Mouse (Mus musculus) neural tube, embryonic 15.5 days (tissue): ENCODE measurements around the gene Dst. TPM values are rescaled to one million over a fixed set of nuclear protein-coding genes. Genes with fewer than 3 reads are reported as not detected.
A peak's percentile ranks its signal among the peaks of the same experiment; 100 is the strongest.

Experiments
- ATAC-seq: fragments of 200-750 bp; cut with Nextera tagmentation; 2 replicates; pipeline ENCODE4 v1.8.0; 2017; ENCODE audit warnings: mild to moderate bottlenecking, moderate TSS enrichment, moderate library complexity; ENCODE audit not compliant: low FRiP score
- H3K27ac ChIP-seq: fragments of 300-500 bp; sonication (generic); replicated peaks from 2 replicates; pipeline ENCODE4 v1.5.1; 2015; ENCODE audit warnings: mild to moderate bottlenecking, inconsistent platforms
- H3K27me3 ChIP-seq: fragments of 300-500 bp; sonication (generic); replicated peaks from 2 replicates; pipeline ENCODE4 v1.6.1; 2015; ENCODE audit warnings: inconsistent platforms
- H3K36me3 ChIP-seq: fragments of 300-500 bp; sonication (generic); 2 replicates; pipeline ENCODE4 v1.6.1; 2015; ENCODE audit warnings: inconsistent platforms
- H3K4me1 ChIP-seq: fragments of 300-500 bp; sonication (generic); 2 replicates; pipeline ENCODE4 v1.6.1; 2015; ENCODE audit warnings: inconsistent platforms
- H3K4me2 ChIP-seq: fragments of 300-500 bp; sonication (generic); 2 replicates; pipeline ENCODE4 v1.6.1; 2015; ENCODE audit warnings: inconsistent platforms, mild to moderate bottlenecking, moderate library complexity
- H3K4me3 ChIP-seq: fragments of 300-500 bp; sonication (generic); replicated peaks from 2 replicates; pipeline ENCODE4 v1.5.1; 2015; ENCODE audit warnings: mild to moderate bottlenecking, inconsistent platforms
- H3K9ac ChIP-seq: fragments of 300-500 bp; sonication (generic); replicated peaks from 2 replicates; pipeline ENCODE4 v1.6.1; 2015; ENCODE audit warnings: mild to moderate bottlenecking, inconsistent platforms
- H3K9me3 ChIP-seq: fragments of 300-500 bp; sonication (generic); replicated peaks from 2 replicates; pipeline ENCODE4 v1.6.1; 2016; ENCODE audit warnings: inconsistent platforms
- WGBS: fragments of 180-500 bp; shearing (Covaris S2); methylation state at CpG from one replicate; pipeline ENCODE4 v1.1.7; 2015; ENCODE audit warnings: mixed read lengths; 5-methylcytosine and 5-hydroxymethylcytosine counted together
- polyA plus RNA-seq: library from polyadenylated mRNA; unstranded; fragments of >200 nt; fragmentation: Nextera tagmentation; extraction: Ambion mirVana; gene quantifications from 2 replicates; pipeline ENCODE4 v1.2.1, GENCODE M21; 2015

Gene Dst
- polyA plus RNA-seq, 1 experiment from 2014 or later = 38.0 TPM

DNA sequence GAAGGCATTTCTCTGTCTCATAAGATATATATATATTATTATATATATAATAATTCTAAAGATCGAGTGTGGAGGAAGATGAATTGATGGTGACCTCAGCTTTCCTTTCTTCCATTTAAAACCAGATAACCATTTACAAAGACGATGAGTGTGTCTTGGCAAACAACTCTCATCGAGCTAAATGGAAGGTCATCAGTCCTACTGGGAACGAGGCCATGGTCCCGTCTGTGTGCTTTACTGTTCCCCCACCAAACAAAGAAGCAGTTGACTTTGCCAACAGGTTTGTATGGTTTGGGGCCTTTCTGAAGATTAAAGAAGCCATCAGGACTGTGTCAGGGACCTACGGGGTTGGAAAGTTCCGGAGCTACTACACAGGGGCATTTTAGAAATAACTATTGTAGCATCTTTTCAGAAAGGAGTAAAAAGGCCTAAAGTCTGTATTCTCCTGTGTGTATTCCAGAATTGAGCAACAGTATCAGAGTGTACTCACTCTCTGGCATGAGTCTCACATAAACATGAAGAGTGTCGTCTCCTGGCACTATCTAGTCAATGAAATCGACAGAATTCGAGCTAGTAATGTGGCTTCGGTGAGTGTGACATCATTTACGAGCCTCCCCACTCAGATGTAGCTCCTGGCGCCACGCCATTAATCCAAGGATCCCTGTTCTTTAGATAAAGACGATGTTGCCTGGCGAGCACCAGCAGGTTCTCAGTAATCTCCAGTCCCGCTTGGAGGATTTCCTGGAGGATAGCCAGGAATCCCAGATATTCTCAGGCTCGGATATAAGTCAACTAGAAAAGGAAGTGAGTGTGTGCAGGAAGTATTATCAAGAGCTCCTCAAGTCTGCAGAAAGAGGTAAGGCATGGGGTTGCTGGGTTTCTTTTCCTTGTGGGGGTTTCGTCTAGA is 259.4 kb downstream of the Dst start:
- Histone ChIP-seq H3K9ac (no peak overlapping the region), H3K27me3 (no peaks in the 10 kb centered on the region), H3K4me1 (0 out of 2 replicates have a peak, but pooled peaks cover 3% of the 10 kb centered on the region), H3K36me3 (peaks cover 67% of the 10 kb centered on the region), H3K9me3 (no peaks in the 10 kb centered on the region), H3K4me2 (no peak overlapping the region), H3K4me3 (no peak overlapping the region), H3K27ac (peak overlapping the region; percentile 58)
- WGBS = 50% methylated on average over 19 of the region's 19 CpGs
- ATAC-seq = peak; percentile 62

DNA sequence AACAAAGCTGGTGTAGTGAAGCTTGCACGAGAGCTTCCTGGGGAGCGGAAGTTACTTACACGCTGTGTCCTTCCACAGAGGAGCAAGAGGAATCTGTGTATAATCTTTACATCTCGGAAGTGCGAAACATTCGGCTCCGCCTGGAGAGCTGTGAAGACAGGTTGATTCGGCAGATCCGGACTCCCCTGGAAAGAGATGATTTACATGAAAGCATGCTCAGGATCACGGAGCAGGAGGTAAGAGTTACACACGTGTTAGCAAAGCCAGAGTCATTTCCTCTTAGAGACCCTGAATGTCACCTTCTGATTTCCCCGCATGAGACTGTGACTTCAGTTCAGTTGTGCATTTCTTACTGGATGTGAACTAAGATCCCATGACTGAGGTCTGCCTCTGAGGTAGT is 261.1 kb downstream of the Dst start:
- WGBS = 89% methylated on average over 12 of the region's 12 CpGs
- ATAC-seq = no peak
- Histone ChIP-seq H3K9ac (no peak overlapping the region), H3K36me3 (peaks cover 79% of the 10 kb centered on the region), H3K27me3 (no peaks in the 10 kb centered on the region), H3K4me1 (0 out of 2 replicates have a peak, but pooled peaks cover 3% of the 10 kb centered on the region), H3K27ac (no peak overlapping the region), H3K4me2 (no peak overlapping the region), H3K9me3 (no peaks in the 10 kb centered on the region), H3K4me3 (no peak overlapping the region)

GRCm38 (mm10) chr1:34174517-34174916 is 266.5 kb downstream of the Dst start:
- ATAC-seq = no peak
- no peak overlapping the region for H3K4me3 ChIP-seq
- no peaks in the 10 kb centered on the region for H3K4me1 ChIP-seq
- 94% methylated on average over 15 of the region's 15 CpGs for WGBS
- no peaks in the 10 kb centered on the region for H3K9me3 ChIP-seq
- H3K4me2 ChIP-seq = no peak overlapping the region
- H3K36me3 ChIP-seq = peaks cover 91% of the 10 kb centered on the region
- no peak overlapping the region for H3K9ac ChIP-seq
- H3K27me3 ChIP-seq = no peaks in the 10 kb centered on the region
- H3K27ac ChIP-seq = no peak overlapping the region

GRCm38 (mm10) chr1:34174961-34175360 is 266.9 kb downstream of the Dst start:
- no peak for ATAC-seq
- WGBS = 85% methylated on average over 8 of the region's 8 CpGs

DNA sequence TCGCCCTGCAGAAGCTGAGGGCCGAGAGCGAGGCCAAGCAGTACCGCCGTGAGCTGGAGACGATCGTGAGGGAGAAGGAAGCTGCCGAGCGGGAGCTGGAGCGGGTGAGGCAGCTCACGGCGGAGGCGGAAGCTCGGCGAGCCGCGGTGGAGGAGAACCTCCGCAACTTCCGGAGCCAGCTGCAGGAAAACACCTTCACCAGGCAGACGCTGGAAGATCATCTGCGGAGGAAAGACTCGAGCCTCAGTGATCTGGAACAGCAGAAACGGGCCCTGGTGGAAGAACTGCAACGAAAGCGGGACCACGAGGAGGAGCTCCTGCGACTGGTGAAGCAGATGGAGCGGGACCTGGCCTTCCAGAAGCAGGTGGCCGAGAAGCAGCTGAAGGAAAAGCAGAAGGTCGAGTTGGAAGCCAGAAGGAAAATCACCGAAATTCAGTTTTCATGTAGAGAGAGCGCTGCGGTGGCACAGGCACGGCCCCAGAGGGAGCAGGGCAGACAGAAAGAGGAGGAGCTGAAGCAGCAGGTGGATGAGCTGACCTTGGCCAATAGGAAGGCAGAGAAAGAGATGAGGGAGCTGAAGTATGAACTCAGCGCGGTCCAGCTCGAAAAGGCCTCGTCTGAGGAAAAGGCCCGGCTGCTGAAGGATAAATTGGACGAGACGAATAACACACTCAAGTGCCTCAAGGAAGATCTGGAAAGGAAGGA is 270.1 kb downstream of the Dst start:
- Histone ChIP-seq H3K9ac (no peak overlapping the region), H3K27me3 (no peaks in the 10 kb centered on the region), H3K4me2 (no peak overlapping the region), H3K27ac (no peak overlapping the region), H3K4me1 (peaks cover 10% of the 10 kb centered on the region; the same call in 1 of the 2 replicates), H3K36me3 (peaks cover 75% of the 10 kb centered on the region), H3K4me3 (no peak overlapping the region), H3K9me3 (no peaks in the 10 kb centered on the region)
- ATAC-seq = no peak
- WGBS = 94% methylated on average over 41 of the region's 41 CpGs

More at GRCm38 (mm10) chr1:34174961-34175360, 266.9 kb downstream of the Dst start:
- no peaks in the 10 kb centered on the region for H3K4me1 ChIP-seq
- no peaks in the 10 kb centered on the region for H3K27me3 ChIP-seq
- H3K4me3 ChIP-seq = no peak overlapping the region
- no peak overlapping the region for H3K9ac ChIP-seq
- H3K9me3 ChIP-seq = no peaks in the 10 kb centered on the region
- H3K36me3 ChIP-seq = peaks cover 91% of the 10 kb centered on the region
- no peak overlapping the region for H3K27ac ChIP-seq
- H3K4me2 ChIP-seq = no peak overlapping the region

DNA sequence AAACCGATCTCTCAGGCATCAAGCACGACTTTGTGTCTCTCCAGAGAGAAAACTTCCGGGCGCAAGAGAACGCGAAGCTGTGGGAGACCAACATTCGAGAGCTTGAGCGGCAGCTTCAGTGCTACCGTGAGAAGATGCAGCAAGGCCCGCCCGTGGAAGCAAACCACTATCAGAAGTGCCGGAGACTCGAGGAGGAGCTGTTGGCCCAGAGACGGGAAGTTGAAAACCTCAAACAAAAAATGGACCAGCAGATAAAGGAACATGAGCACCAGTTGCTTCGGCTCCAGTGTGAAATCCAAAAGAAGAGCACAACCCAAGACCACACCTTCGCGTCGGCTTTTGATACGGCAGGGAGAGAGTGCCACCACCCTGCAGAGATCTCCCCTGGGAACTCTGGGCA is 271.7 kb downstream of the Dst start:
- Histone ChIP-seq H3K4me2 (no peak overlapping the region), H3K27ac (no peak overlapping the region), H3K9me3 (no peaks in the 10 kb centered on the region), H3K36me3 (peaks cover 61% of the 10 kb centered on the region), H3K27me3 (no peaks in the 10 kb centered on the region), H3K4me1 (peaks cover 14% of the 10 kb centered on the region; the same call in 1 of the 2 replicates), H3K4me3 (no peak overlapping the region), H3K9ac (no peak overlapping the region)
- 91% methylated on average over 19 of the region's 19 CpGs for WGBS
- no peak for ATAC-seq

DNA sequence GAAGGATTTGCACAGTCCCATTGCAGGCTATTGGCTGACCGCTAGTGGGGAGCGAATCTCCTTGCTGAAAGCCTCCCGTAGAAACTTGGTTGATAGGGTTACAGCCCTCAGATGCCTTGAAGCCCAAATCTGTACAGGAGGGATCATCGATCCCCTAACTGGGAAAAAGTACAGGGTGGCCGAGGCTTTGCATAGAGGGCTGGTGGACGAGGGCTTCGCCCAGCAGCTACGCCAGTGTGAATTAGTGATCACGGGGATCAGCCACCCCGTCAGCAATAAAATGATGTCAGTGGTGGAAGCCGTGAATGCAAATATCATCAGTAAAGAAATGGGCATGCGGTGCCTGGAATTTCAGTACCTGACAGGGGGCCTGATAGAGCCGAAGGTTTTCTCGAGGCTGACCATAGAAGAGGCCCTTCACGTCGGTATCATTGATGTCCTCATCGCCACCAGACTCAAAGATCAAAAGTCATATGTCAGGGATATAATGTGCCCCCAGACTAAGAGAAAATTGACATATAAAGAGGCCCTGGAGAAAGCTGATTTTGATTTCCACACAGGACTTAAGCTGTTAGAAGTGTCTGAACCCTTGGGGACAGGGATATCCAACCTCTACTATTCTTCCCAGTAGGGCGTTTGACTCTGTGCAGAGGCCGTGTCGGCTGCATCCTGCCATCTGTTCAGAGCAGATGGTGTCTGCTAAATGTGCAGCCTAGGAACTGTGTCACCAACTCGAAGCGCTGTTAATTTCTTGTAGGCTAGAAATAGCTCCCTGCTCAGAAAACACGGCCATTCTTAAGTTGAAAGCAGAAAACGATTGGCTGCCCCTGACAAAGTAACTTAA is 274.6 kb downstream of the Dst start:
- no peaks in the 10 kb centered on the region for H3K27me3 ChIP-seq
- no peak overlapping the region for H3K9ac ChIP-seq
- peak; percentile 82 for ATAC-seq
- no peak overlapping the region for H3K4me2 ChIP-seq
- H3K4me3 ChIP-seq = no peak overlapping the region
- peaks cover 14% of the 10 kb centered on the region; the same call in 1 of the 2 replicates for H3K4me1 ChIP-seq
- 0 out of 2 replicates have a peak overlapping the region, but pooled peaks have one; percentile 18 for H3K27ac ChIP-seq
- WGBS = 42% methylated on average over 24 of the region's 24 CpGs
- peaks cover 48% of the 10 kb centered on the region for H3K36me3 ChIP-seq
- H3K9me3 ChIP-seq = no peaks in the 10 kb centered on the region

DNA sequence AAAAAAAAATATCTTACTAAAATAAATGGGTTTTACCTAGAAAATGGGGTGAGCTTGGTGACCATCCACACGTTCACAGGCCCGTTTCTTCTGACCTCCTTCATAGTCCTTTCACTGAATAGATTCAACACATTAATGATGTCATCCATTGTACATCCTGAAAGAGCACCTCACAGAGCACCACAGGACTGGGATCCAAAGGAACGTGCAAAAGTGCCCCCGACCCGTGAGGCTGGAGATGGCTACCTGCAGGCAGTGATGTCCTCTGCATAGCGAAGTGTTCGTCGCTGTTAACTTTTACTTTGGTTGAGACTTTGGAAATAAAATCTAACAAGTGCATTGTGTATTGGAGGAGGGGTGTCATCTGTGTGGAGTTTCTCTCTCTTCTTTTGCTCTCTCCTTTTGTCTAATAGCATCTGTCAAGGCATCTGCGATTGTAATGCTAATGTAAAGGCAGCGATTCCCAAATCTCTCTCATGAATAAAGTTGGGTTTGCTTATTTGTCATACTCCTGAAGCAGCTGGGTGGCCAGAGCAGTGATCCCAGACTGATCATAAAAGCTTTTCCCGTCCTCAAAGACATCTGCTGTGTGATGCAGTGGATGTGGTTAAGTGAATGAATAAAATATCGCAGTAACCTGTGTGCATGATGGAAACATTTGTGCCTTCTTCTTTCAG is 275.4 kb downstream of the Dst start:
- Histone ChIP-seq H3K9ac (no peak overlapping the region), H3K9me3 (no peaks in the 10 kb centered on the region), H3K27me3 (no peaks in the 10 kb centered on the region), H3K27ac (0 out of 2 replicates have a peak overlapping the region, but pooled peaks have one; percentile 18), H3K4me3 (no peak overlapping the region), H3K4me2 (no peak overlapping the region), H3K4me1 (peaks cover 14% of the 10 kb centered on the region; the same call in 1 of the 2 replicates), H3K36me3 (peaks cover 41% of the 10 kb centered on the region)
- 0 out of 2 replicates have a peak, but pooled peaks have one; percentile 28 for ATAC-seq
- WGBS = 34% methylated on average over 12 of the region's 12 CpGs

DNA sequence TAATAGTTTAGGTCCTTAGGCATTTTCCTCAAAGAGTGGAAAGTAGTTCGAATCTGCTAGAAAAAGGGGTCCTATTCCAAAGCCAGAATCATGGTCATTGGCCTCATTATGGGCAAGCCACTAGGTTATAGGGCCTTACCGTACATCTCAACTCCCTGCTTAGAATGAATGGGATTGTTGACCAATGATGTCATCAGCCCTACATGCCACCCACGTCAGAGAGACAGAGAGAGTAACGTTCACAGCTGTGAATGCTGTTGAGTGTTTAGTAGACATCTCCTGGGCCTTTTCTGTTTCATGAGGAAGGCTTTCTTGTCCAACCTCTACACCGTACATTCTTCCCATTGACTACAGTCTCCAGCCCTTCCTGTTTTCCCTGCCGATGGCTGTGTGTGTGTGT is 276.2 kb downstream of the Dst start:
- Histone ChIP-seq H3K4me1 (peaks cover 14% of the 10 kb centered on the region; the same call in 1 of the 2 replicates), H3K4me2 (no peak overlapping the region), H3K27me3 (no peaks in the 10 kb centered on the region), H3K9ac (no peak overlapping the region), H3K9me3 (no peaks in the 10 kb centered on the region), H3K4me3 (no peak overlapping the region), H3K27ac (no peak overlapping the region), H3K36me3 (peaks cover 39% of the 10 kb centered on the region)
- no peak for ATAC-seq
- WGBS = 61% methylated on average over 6 of the region's 6 CpGs

DNA sequence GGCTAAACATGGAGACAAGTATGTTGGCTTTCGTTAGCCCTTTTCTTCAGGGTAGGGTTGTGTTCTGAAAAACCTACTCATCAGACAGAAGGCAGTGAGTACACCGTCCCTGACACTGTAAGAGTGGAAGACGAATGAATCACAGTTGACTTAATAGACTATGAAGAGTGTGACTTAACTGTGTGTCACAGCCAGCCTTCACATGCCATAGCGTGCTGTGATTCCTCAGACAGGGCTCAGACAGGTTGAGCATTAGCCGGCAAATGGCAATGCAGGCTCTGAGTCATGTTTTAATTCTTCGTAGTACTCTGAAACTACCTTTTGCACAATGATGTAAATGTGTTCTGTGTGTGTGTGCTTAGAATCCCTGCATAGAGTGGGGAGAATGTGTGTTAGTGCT is 278.0 kb downstream of the Dst start:
- Histone ChIP-seq H3K4me2 (no peak overlapping the region), H3K27ac (no peak overlapping the region), H3K27me3 (no peaks in the 10 kb centered on the region), H3K9ac (no peak overlapping the region), H3K36me3 (peaks cover 42% of the 10 kb centered on the region), H3K9me3 (no peaks in the 10 kb centered on the region), H3K4me3 (no peak overlapping the region), H3K4me1 (peaks cover 14% of the 10 kb centered on the region; the same call in 1 of the 2 replicates)
- WGBS = 87% methylated on average over 6 of the region's 6 CpGs
- ATAC-seq = no peak
